Mouse (Mus musculus): ENCODE data around the gene Krt15. TPM values are rescaled to one million over a fixed set of nuclear protein-coding genes. Genes with fewer than 3 reads are reported as not detected.

The Krt15 gene
- polyA plus RNA-seq, 1 experiment from 2014 or later = 2.9 TPM

- Histone ChIP-seq H3K36me3 (ENCODE audit: insufficient read depth, low read length) (no peaks in the 10 kb centered on the region), H3K9me3 (replicated peaks; ENCODE audit: low read length) (no peaks in the 10 kb centered on the region), H3K27ac (no peak overlapping the region), H3K27me3 (ENCODE audit: insufficient read depth, low read length) (peaks cover 3% of the 10 kb centered on the region; the same call in 1 of the 2 replicates), H3K4me1 (replicated peaks; ENCODE audit: insufficient read depth, low read length) (peaks cover 13% of the 10 kb centered on the region; the same call in 1 of the 2 replicates), H3K4me2 (ENCODE audit: low read length) (no peak overlapping the region), H3K4me3 (replicated peaks; ENCODE audit: low read depth, low read length) (no peak overlapping the region), H3K9ac (ENCODE audit: low read depth, low read length) (no peak overlapping the region)
- TF ChIP-seq CTCF (IDR thresholded peaks at IDR 0.05; ENCODE audit: low read depth) = no peak
- DNase-seq (ENCODE audit: low spot score) (no peak), ATAC-seq (replicated peaks; ENCODE audit: low FRiP score, low read depth) (no peak)
- WGBS = 40% methylated on average over 5 of the region's 5 CpGs
Measured at GRCm38 (mm10) chr11:100147566-100148353, 12.0 kb upstream of the Krt15 start.

- peak overlapping the region; percentile 47; the same call in 1 of the 2 replicates for H3K9ac ChIP-seq (ENCODE audit: low read depth, low read length)
- H3K4me2 ChIP-seq (ENCODE audit: low read length) = peak overlapping the region; percentile 64
- H3K27ac ChIP-seq = peak overlapping the region; percentile 56; the same call in 1 of the 2 replicates
- peaks cover 13% of the 10 kb centered on the region; the same call in 1 of the 2 replicates for H3K4me1 ChIP-seq (replicated peaks; ENCODE audit: insufficient read depth, low read length)
- ATAC-seq (replicated peaks; ENCODE audit: low FRiP score, low read depth) = peak; percentile 62; the same call in 1 of the 2 replicates
- no peaks in the 10 kb centered on the region for H3K9me3 ChIP-seq (replicated peaks; ENCODE audit: low read length)
- peaks cover 3% of the 10 kb centered on the region; the same call in 1 of the 2 replicates for H3K27me3 ChIP-seq (ENCODE audit: insufficient read depth, low read length)
- 7% methylated on average over 12 of the region's 13 CpGs for WGBS
- peak overlapping the region; percentile 33 for H3K4me3 ChIP-seq (replicated peaks; ENCODE audit: low read depth, low read length)
- DNase-seq (ENCODE audit: low spot score) = no peak
- no peaks in the 10 kb centered on the region for H3K36me3 ChIP-seq (ENCODE audit: insufficient read depth, low read length)
- TF ChIP-seq CTCF (IDR thresholded peaks at IDR 0.05; ENCODE audit: low read depth) = no peak
Measured at GRCm38 (mm10) chr11:100145858-100146560, 10.3 kb upstream of the Krt15 start.

- peak overlapping the region; percentile 33 for H3K4me3 ChIP-seq (replicated peaks; ENCODE audit: low read depth, low read length)
- ATAC-seq (replicated peaks; ENCODE audit: low FRiP score, low read depth) = peak; percentile 67
- no peaks in the 10 kb centered on the region for H3K9me3 ChIP-seq (replicated peaks; ENCODE audit: low read length)
- H3K27ac ChIP-seq = peak overlapping the region; percentile 56; the same call in 1 of the 2 replicates
- peaks cover 9% of the 10 kb centered on the region; the same call in 1 of the 2 replicates for H3K4me1 ChIP-seq (replicated peaks; ENCODE audit: insufficient read depth, low read length)
- H3K36me3 ChIP-seq (ENCODE audit: insufficient read depth, low read length) = no peaks in the 10 kb centered on the region
- peak overlapping the region; percentile 64 for H3K4me2 ChIP-seq (ENCODE audit: low read length)
- no peak for DNase-seq (ENCODE audit: low spot score)
- H3K27me3 ChIP-seq (ENCODE audit: insufficient read depth, low read length) = peaks cover 3% of the 10 kb centered on the region; the same call in 1 of the 2 replicates
- TF ChIP-seq CTCF (IDR thresholded peaks at IDR 0.05; ENCODE audit: low read depth) = no peak
- whole genome bisulfite sequencing = under 1% methylated on average over 20 of the region's 20 CpGs
- H3K9ac ChIP-seq (ENCODE audit: low read depth, low read length) = peak overlapping the region; percentile 47; the same call in 1 of the 2 replicates
Measured at GRCm38 (mm10) chr11:100145104-100145503, 9.4 kb upstream of the Krt15 start.

- Histone ChIP-seq H3K4me1 (replicated peaks; ENCODE audit: insufficient read depth, low read length) (peaks cover 5% of the 10 kb centered on the region; the same call in 1 of the 2 replicates), H3K4me3 (replicated peaks; ENCODE audit: low read depth, low read length) (no peak overlapping the region), H3K36me3 (ENCODE audit: insufficient read depth, low read length) (no peaks in the 10 kb centered on the region), H3K27ac (no peak overlapping the region), H3K4me2 (ENCODE audit: low read length) (no peak overlapping the region), H3K9ac (ENCODE audit: low read depth, low read length) (no peak overlapping the region), H3K27me3 (ENCODE audit: insufficient read depth, low read length) (peaks cover 3% of the 10 kb centered on the region; the same call in 1 of the 2 replicates), H3K9me3 (replicated peaks; ENCODE audit: low read length) (no peaks in the 10 kb centered on the region)
- 59% methylated on average over 21 of the region's 21 CpGs for WGBS
- no peak for TF ChIP-seq CTCF (IDR thresholded peaks at IDR 0.05; ENCODE audit: low read depth)
- ATAC-seq (replicated peaks; ENCODE audit: low FRiP score, low read depth) (no peak), DNase-seq (ENCODE audit: low spot score) (no peak)
Measured at GRCm38 (mm10) chr11:100140966-100141365, 5.2 kb upstream of the Krt15 start.

- 35% methylated on average over 2 of the region's 2 CpGs for WGBS
- no peak overlapping the region for H3K4me2 ChIP-seq (ENCODE audit: low read length)
- H3K9me3 ChIP-seq (replicated peaks; ENCODE audit: low read length) = no peaks in the 10 kb centered on the region
- no peak overlapping the region for H3K4me3 ChIP-seq (replicated peaks; ENCODE audit: low read depth, low read length)
- TF ChIP-seq CTCF (IDR thresholded peaks at IDR 0.05; ENCODE audit: low read depth) = no peak
- H3K4me1 ChIP-seq (replicated peaks; ENCODE audit: insufficient read depth, low read length) = peaks cover 5% of the 10 kb centered on the region; the same call in 1 of the 2 replicates
- H3K9ac ChIP-seq (ENCODE audit: low read depth, low read length) = no peak overlapping the region
- ATAC-seq (replicated peaks; ENCODE audit: low FRiP score, low read depth) = no peak
- no peak for DNase-seq (ENCODE audit: low spot score)
- peaks cover 3% of the 10 kb centered on the region; the same call in 1 of the 2 replicates for H3K27me3 ChIP-seq (ENCODE audit: insufficient read depth, low read length)
- H3K27ac ChIP-seq = no peak overlapping the region
- H3K36me3 ChIP-seq (ENCODE audit: insufficient read depth, low read length) = no peaks in the 10 kb centered on the region
Measured at GRCm38 (mm10) chr11:100139391-100139790, 3.7 kb upstream of the Krt15 start.

GRCm38 (mm10) chr11:100138809-100139208 lies 3.1 kb upstream of the Krt15 start:
- Histone ChIP-seq H3K4me3 (replicated peaks; ENCODE audit: low read depth, low read length) (no peak overlapping the region), H3K9ac (ENCODE audit: low read depth, low read length) (no peak overlapping the region), H3K27ac (no peak overlapping the region), H3K4me1 (replicated peaks; ENCODE audit: insufficient read depth, low read length) (peaks cover 3% of the 10 kb centered on the region; the same call in 1 of the 2 replicates), H3K4me2 (ENCODE audit: low read length) (no peak overlapping the region), H3K9me3 (replicated peaks; ENCODE audit: low read length) (no peaks in the 10 kb centered on the region), H3K36me3 (ENCODE audit: insufficient read depth, low read length) (no peaks in the 10 kb centered on the region), H3K27me3 (ENCODE audit: insufficient read depth, low read length) (peaks cover 1% of the 10 kb centered on the region; the same call in 1 of the 2 replicates)
- DNase-seq (ENCODE audit: low spot score) (no peak), ATAC-seq (replicated peaks; ENCODE audit: low FRiP score, low read depth) (no peak)
- WGBS = 59% methylated on average over 7 of the region's 7 CpGs
- TF ChIP-seq CTCF (IDR thresholded peaks at IDR 0.05; ENCODE audit: low read depth) = no peak
